ENCODE assay signal across 9 mouse cellular contexts in the genomic region with DNA sequence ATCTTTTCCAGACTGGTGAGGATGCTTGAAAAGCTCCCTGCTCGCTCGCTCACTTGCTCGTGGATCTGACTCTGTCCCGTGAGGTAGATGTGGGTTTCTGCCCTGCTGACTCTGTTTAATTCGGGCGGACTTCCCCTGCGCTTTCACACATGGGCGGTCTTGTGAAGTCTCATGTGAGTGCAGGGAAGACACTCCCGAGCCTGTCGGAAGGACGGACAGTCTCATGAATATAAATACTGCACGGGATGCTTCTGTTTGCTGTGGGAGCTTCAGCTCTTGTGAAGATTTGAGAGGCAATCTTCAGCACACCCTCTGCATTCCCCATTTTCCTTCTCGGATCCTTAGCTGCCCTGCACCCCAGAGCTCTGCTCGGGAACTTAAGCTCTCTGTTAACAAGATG.
DNase-seq lines count a peak whose midpoint lies in the region; ATAC-seq and TF ChIP-seq lines count a peak whose summit lies in the region.
"Had no signal": no experiment of that assay in that cellular context is flagged by ENCODE, and none has a peak within 500 bp of the region (broad histone marks: within the 10 kb centered on the region; RNA-seq: fewer than 3 reads in every experiment).

No protein-coding gene starts in this region.

- no peak overlapping the region for H3K4me3 ChIP-seq in kidney, postnatal 0 days (replicated peaks; ENCODE audit: low read depth, low read length)
- no peak overlapping the region for H3K4me3 ChIP-seq in midbrain, embryonic 15.5 days
- H3K4me3 ChIP-seq: limb, embryonic 15.5 days had no signal

- TF ChIP-seq CTCF in kidney, postnatal 0 days (IDR thresholded peaks at IDR 0.05; ENCODE audit: low read depth): no peak

- H3K4me2 ChIP-seq in kidney, postnatal 0 days (ENCODE audit: low read length): peak overlapping the region; percentile 41
- peak overlapping the region; percentile 38 for H3K4me2 ChIP-seq in midbrain, embryonic 15.5 days
- H3K4me2 ChIP-seq: limb, embryonic 15.5 days had no signal

- no peaks in the 10 kb centered on the region for H3K9me3 ChIP-seq in kidney, postnatal 0 days (replicated peaks; ENCODE audit: low read length)
- H3K9me3 ChIP-seq in midbrain, embryonic 15.5 days: no peaks in the 10 kb centered on the region
- H3K9me3 ChIP-seq: limb, embryonic 15.5 days had no signal

- H3K9ac ChIP-seq in kidney, postnatal 0 days (ENCODE audit: low read depth, low read length): no peak overlapping the region
- H3K9ac ChIP-seq in midbrain, embryonic 15.5 days: no peak overlapping the region
- H3K9ac ChIP-seq: limb, embryonic 15.5 days had no signal

- no peaks in the 10 kb centered on the region for H3K27me3 ChIP-seq in kidney, postnatal 0 days (ENCODE audit: insufficient read depth, low read length)
- no peaks in the 10 kb centered on the region for H3K27me3 ChIP-seq in midbrain, embryonic 15.5 days (replicated peaks)
- H3K27me3 ChIP-seq: limb, embryonic 15.5 days had no signal

- no peaks in the 10 kb centered on the region for H3K36me3 ChIP-seq in kidney, postnatal 0 days (ENCODE audit: insufficient read depth, low read length)
- no peaks in the 10 kb centered on the region for H3K36me3 ChIP-seq in midbrain, embryonic 15.5 days (replicated peaks)
- H3K36me3 ChIP-seq: limb, embryonic 15.5 days had no signal

- ATAC-seq in kidney, postnatal 0 days (replicated peaks; ENCODE audit: low FRiP score, low read depth): no peak
- no peak for ATAC-seq in midbrain, embryonic 15.5 days (replicated peaks)
- ATAC-seq in activated CD4-positive, CD25-positive, alpha-beta regulatory T cell, adult 4 months: no peak
- no peak for ATAC-seq in erythroid progenitor cell, adult 5-6 weeks (replicated peaks; ENCODE audit: low FRiP score, poor library complexity, severe bottlenecking)

- intact Hi-C loops in gastrocnemius, postnatal 14 days (cut with DNase I; ENCODE audit: low total_unique reads): no loop called here

- WGBS in kidney, postnatal 0 days: 15% methylated on average over 14 of the region's 14 CpGs
- 7% methylated on average over 14 of the region's 14 CpGs for WGBS in midbrain, embryonic 15.5 days

- peak; percentile 25 for DNase-seq in gastrocnemius, postnatal 14 days
- DNase-seq in gastrocnemius, postnatal 10 days: no peak
- DNase-seq in brain, adult 2 months (ENCODE audit: low read depth, low spot score): peak; percentile 31
- no peak for DNase-seq in kidney, postnatal 0 days (ENCODE audit: low spot score)
- no peak for DNase-seq in right cerebral cortex, postnatal 14 days

- H3K4me1 ChIP-seq in kidney, postnatal 0 days (replicated peaks; ENCODE audit: insufficient read depth, low read length): peaks cover 4% of the 10 kb centered on the region; the same call in 1 of the 2 replicates
- peaks cover 11% of the 10 kb centered on the region for H3K4me1 ChIP-seq in midbrain, embryonic 15.5 days
- H3K4me1 ChIP-seq: limb, embryonic 15.5 days had no signal

- H3K27ac ChIP-seq in kidney, postnatal 0 days: no peak overlapping the region
- H3K27ac ChIP-seq in midbrain, embryonic 15.5 days: no peak overlapping the region
- H3K27ac ChIP-seq: limb, embryonic 15.5 days had no signal

Comparison
In these comparisons a context has a peak if more than half of its experiments do, and no peak if none do; other contexts are left out.
1. DNase-seq: peak in gastrocnemius, postnatal 14 days (single experiment) and brain, adult 2 months (single experiment); none in gastrocnemius, postnatal 10 days (single experiment), kidney, postnatal 0 days (single experiment) and right cerebral cortex, postnatal 14 days (single experiment).